Mouse (Mus musculus) stomach, postnatal 0 days (tissue): ENCODE results near the gene S100a7a. TPM values are rescaled to one million over a fixed set of nuclear protein-coding genes. Genes with fewer than 3 reads are reported as not detected.

Source experiments
- ATAC-seq: fragments of 200-750 bp; cut with Nextera tagmentation; 2 replicates; pipeline ENCODE4 v1.8.0; 2017; ENCODE audit not compliant: low FRiP score, low TSS enrichment
- DNase-seq: peaks from one replicate; pipeline ENCODE4 v3.0.0-alpha.2; 2016; ENCODE audit warnings: low spot score
- H3K27ac ChIP-seq: fragments of 300-500 bp; sonication (generic); replicated peaks from 2 replicates; pipeline ENCODE4 v1.5.1; 2014; ENCODE audit warnings: mild to moderate bottlenecking, control low read depth
- H3K27me3 ChIP-seq: fragments of 300-500 bp; sonication (generic); 2 replicates; pipeline ENCODE4 v1.6.1; 2014; ENCODE audit warnings: low read length; ENCODE audit not compliant: control insufficient read depth, insufficient read depth
- H3K36me3 ChIP-seq: fragments of 300-500 bp; sonication (generic); 2 replicates; pipeline ENCODE4 v1.6.1; 2014; ENCODE audit warnings: low read length, mixed read lengths; ENCODE audit not compliant: control insufficient read depth, insufficient read depth
- H3K4me1 ChIP-seq: fragments of 300-500 bp; sonication (generic); replicated peaks from 2 replicates; pipeline ENCODE4 v1.6.1; 2014; ENCODE audit warnings: antibody characterized with exemption; ENCODE audit not compliant: control insufficient read depth, insufficient read depth
- H3K4me2 ChIP-seq: fragments of 300-500 bp; sonication (generic); replicated peaks from 2 replicates; pipeline ENCODE4 v1.6.1; 2014; ENCODE audit warnings: low read depth, mild to moderate bottlenecking, control low read depth, moderate library complexity
- H3K4me3 ChIP-seq: fragments of 300-500 bp; sonication (generic); 2 replicates; pipeline ENCODE4 v1.5.1; 2014; ENCODE audit warnings: low read depth, low read length, control low read depth
- H3K9ac ChIP-seq: fragments of 300-500 bp; sonication (generic); 2 replicates; pipeline ENCODE4 v1.6.1; 2014; ENCODE audit warnings: mild to moderate bottlenecking, low read length, control low read depth, mixed read lengths
- H3K9me3 ChIP-seq: fragments of 300-500 bp; sonication (generic); 2 replicates; pipeline ENCODE4 v1.6.1; 2016; ENCODE audit warnings: low read length; ENCODE audit not compliant: control insufficient read depth
- CTCF ChIP-seq: IDR thresholded peaks from 2 replicates; pipeline ENCODE4 v1.5.1; 2016; ENCODE audit warnings: antibody characterized with exemption, low read depth, mild to moderate bottlenecking, moderate library complexity
- EP300 ChIP-seq: optimal IDR thresholded peaks from 2 replicates; pipeline ENCODE3; 2016; ENCODE audit warnings: antibody characterized with exemption
- WGBS: fragments of 180-500 bp; shearing (Covaris S2); extraction: QIAGEN DNeasy Blood & Tissue Kit; methylation state at CpG from one replicate; pipeline ENCODE4 v1.1.7; 2014; 5-methylcytosine and 5-hydroxymethylcytosine counted together
- polyA plus RNA-seq: library from polyadenylated mRNA; unstranded; fragments of >200 nt; fragmentation: Nextera tagmentation; extraction: Ambion mirVana; gene quantifications from 2 replicates; pipeline ENCODE4 v1.2.1, GENCODE M21; 2015

Gene S100a7a
- 24.5 and 27.3 TPM in 2 replicates for polyA plus RNA-seq

- Histone ChIP-seq H3K36me3 (no peaks in the 10 kb centered on the region), H3K4me2 (no peak within 1 kb of the TSS), H3K27ac (no peak within 1 kb of the TSS), H3K4me1 (no peaks in the 10 kb centered on the region), H3K4me3 (no peak within 1 kb of the TSS), H3K9ac (no peak within 1 kb of the TSS), H3K9me3 (no peaks in the 10 kb centered on the region), H3K27me3 (no peaks in the 10 kb centered on the region)
- ATAC-seq: no peak
- TF ChIP-seq CTCF (no peak), EP300 (no peak)
- no peak for DNase-seq
Observed at GRCm38 (mm10) chr3:90653717-90654116, at the start of gene S100a7a. Gene S100a7a, plus strand, starts transcription at chr3:90654017.

DNA sequence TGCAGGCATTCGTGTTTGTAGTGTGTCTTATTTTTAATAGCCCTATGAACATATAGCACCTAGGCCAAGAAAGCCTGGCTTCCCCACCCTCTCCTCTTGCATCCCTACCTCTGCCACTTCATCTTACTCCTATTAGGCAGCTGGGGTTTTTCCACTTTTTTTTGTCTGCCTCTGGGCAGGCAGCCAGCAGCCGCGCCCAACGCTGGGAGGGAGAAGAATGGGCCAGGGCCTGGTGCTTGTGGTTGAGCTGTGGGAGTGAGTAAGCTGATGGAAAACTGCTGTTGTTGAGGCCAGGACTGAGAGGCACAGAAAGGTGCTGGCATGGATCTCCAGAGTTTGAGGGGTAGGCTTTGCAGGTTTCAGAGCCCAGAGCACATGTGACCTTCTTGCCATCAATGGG, 49.4 kb upstream of the S100a7a start:
- ATAC-seq: peak; percentile 69
- Histone ChIP-seq H3K36me3 (no peaks in the 10 kb centered on the region), H3K9me3 (no peaks in the 10 kb centered on the region), H3K9ac (no peak overlapping the region), H3K27me3 (no peaks in the 10 kb centered on the region), H3K4me1 (peaks cover 17% of the 10 kb centered on the region), H3K4me2 (no peak overlapping the region), H3K27ac (peak overlapping the region; percentile 90), H3K4me3 (no peak overlapping the region)
- peak; percentile 91 for DNase-seq
- TF ChIP-seq CTCF: no peak
- 5% methylated on average over 4 of the region's 4 CpGs for WGBS

- Histone ChIP-seq H3K36me3 (no peaks in the 10 kb centered on the region), H3K4me2 (no peak overlapping the region), H3K4me3 (no peak overlapping the region), H3K27me3 (no peaks in the 10 kb centered on the region), H3K4me1 (peaks cover 15% of the 10 kb centered on the region), H3K9ac (no peak overlapping the region), H3K9me3 (no peaks in the 10 kb centered on the region), H3K27ac (peak overlapping the region; percentile 90)
- TF ChIP-seq EP300 (no peak), CTCF (no peak)
- DNase-seq (no peak), ATAC-seq (no peak)
- 80% methylated on average over 3 of the region's 3 CpGs for WGBS
Observed at GRCm38 (mm10) chr3:90605049-90605448, 48.8 kb upstream of the S100a7a start.

DNA sequence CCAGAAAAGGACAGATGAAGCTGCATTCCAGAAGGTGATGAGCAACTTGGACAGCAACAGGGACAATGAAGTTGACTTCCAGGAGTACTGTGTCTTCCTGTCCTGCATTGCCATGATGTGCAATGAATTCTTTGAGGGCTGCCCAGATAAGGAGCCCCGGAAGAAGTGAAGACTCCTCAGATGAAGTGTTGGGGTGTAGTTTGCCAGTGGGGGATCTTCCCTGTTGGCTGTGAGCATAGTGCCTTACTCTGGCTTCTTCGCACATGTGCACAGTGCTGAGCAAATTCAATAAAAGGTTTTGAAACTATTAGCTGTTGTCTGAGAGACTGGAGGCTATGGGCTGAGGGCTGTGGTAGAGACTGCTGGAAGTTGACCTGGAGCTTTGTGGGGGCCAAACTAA, 48.1 kb upstream of the S100a7a start:
- no peaks in the 10 kb centered on the region for H3K9me3 ChIP-seq
- DNase-seq: no peak
- TF ChIP-seq EP300 (no peak), CTCF (no peak)
- H3K4me2 ChIP-seq: no peak overlapping the region
- H3K36me3 ChIP-seq: no peaks in the 10 kb centered on the region
- no peaks in the 10 kb centered on the region for H3K27me3 ChIP-seq
- ATAC-seq: no peak
- WGBS: 71% methylated on average over 2 of the region's 2 CpGs
- no peak overlapping the region for H3K4me3 ChIP-seq
- peaks cover 11% of the 10 kb centered on the region for H3K4me1 ChIP-seq
- peak overlapping the region; percentile 90 for H3K27ac ChIP-seq
- no peak overlapping the region for H3K9ac ChIP-seq

DNA sequence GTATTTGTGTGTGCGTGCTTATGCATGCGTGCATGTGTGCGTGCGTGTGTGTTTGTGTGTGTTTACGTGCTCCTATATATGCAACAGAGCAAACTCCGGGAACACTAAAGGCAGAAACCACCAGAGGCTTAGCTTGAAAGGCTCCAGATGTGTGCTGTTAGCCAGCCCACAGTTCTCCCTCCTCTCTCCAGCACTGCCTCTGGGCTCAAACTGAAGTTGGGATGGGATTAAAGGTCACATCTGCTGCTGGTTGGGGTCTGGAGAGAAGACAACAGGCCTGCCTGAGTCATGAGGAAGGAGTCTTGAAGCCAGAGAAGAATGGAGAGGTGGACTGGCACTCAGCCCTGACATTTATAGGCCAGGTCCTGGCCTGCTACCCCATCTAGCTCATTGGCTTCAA, 47.6 kb upstream of the S100a7a start:
- no peak overlapping the region for H3K4me2 ChIP-seq
- no peak overlapping the region for H3K9ac ChIP-seq
- H3K27ac ChIP-seq: peak overlapping the region; percentile 90
- TF ChIP-seq CTCF (no peak), EP300 (no peak)
- no peaks in the 10 kb centered on the region for H3K9me3 ChIP-seq
- WGBS: 51% methylated on average over 6 of the region's 6 CpGs
- DNase-seq: no peak
- H3K27me3 ChIP-seq: no peaks in the 10 kb centered on the region
- no peaks in the 10 kb centered on the region for H3K36me3 ChIP-seq
- H3K4me3 ChIP-seq: no peak overlapping the region
- peak; percentile 15; the same call in 1 of the 2 replicates for ATAC-seq
- peaks cover 10% of the 10 kb centered on the region for H3K4me1 ChIP-seq

DNA sequence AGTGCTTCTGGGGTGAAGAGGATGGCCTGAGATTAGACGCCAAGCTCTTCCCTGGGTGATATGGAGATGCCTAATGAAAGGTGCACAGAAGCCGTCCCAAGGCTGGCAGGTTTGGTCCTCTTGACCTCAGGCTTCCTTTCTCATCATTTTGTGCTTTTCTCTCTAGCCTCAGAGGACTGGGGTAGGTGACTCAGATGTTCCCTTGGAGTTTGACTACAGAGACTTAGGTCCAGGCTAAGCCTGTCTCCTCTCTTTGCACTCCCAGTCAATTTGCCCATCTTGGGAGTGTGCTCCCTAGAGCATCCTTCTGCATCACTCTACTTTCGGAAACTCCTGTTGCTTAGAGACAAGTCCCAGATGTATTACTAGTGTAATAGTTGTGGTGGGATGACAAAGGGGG, 46.5 kb upstream of the S100a7a start:
- H3K27ac ChIP-seq: no peak overlapping the region
- no peaks in the 10 kb centered on the region for H3K9me3 ChIP-seq
- no peaks in the 10 kb centered on the region for H3K27me3 ChIP-seq
- H3K4me1 ChIP-seq: peaks cover 10% of the 10 kb centered on the region
- no peak overlapping the region for H3K9ac ChIP-seq
- WGBS: 81% methylated on average over 3 of the region's 3 CpGs
- no peak for DNase-seq
- H3K4me2 ChIP-seq: no peak overlapping the region
- no peak overlapping the region for H3K4me3 ChIP-seq
- no peaks in the 10 kb centered on the region for H3K36me3 ChIP-seq
- ATAC-seq: no peak
- TF ChIP-seq CTCF (no peak), EP300 (no peak)
